Mouse (Mus musculus) embryonic fibroblast, embryonic 13.5 days (primary cell): ENCODE results near the gene Htra3.
A peak's percentile ranks its signal among the peaks of the same experiment; 100 is the strongest.

Experiments used
- CTCF ChIP-seq: IDR thresholded peaks from 2 replicates; pipeline ENCODE4 v1.5.1; 2011; ENCODE audit warnings: mild to moderate bottlenecking, control low read depth, low read length, moderate library complexity, borderline replicate concordance; ENCODE audit not compliant: insufficient read depth
- POLR2A ChIP-seq: IDR thresholded peaks from 2 replicates; pipeline ENCODE4 v1.6.1; 2011; ENCODE audit warnings: low read depth, mild to moderate bottlenecking, control low read depth, low read length, moderate library complexity

- peak; percentile 64; the same call in 1 of the 2 replicates for TF ChIP-seq CTCF
- no peak for TF ChIP-seq POLR2A
Measured at GRCm38 (mm10) chr5:35680958-35681357, 1.4 kb upstream of the Htra3 start.
